Mouse (Mus musculus) kidney, adult 2 months (tissue): ENCODE results near the gene Gm20662.

Source experiments
- CTCF ChIP-seq: fragments of 200-500 bp; conservative IDR thresholded peaks from 2 replicates; pipeline ENCODE4 v1.5.1; 2011; ENCODE audit warnings: low read depth, mild to moderate bottlenecking, control low read depth, low read length, moderate library complexity, mixed read lengths; ENCODE audit not compliant: insufficient read depth, insufficient read length
- POLR2A ChIP-seq: fragments of 200-500 bp; IDR thresholded peaks from one replicate; pipeline ENCODE4 v1.6.1; 2011; ENCODE audit warnings: low read depth, low read length, control low read depth

DNA sequence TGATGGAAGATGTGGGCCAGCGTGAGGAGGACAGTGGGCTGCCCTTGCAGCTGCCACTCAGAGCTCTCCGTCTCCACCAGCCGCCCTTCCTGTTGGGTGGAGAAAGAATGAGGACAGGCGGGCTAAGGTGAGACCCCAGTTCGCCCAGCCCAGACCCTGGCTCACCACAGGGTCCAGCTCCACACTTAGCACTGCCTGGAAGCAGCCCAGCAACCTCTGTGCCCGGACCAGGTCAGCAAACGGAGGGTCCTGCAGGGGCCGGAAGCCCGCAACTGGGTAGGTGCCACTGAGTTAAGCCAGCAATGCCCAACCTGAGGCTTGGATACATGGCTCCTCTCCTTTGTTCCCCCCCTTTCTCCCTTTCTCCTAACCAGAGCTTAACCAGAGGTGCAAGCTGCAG, 72.9 kb downstream of the Gm20662 start:
- TF ChIP-seq POLR2A (no peak), CTCF (no peak)
